Mouse (Mus musculus): ENCODE results near the gene Map9. TPM values are rescaled to one million over a fixed set of nuclear protein-coding genes. Genes with fewer than 3 reads are reported as not detected.

Gene Map9
- polyA plus RNA-seq, 1 experiment = 12.3 TPM

GRCm38 (mm10) chr3:82340111-82340510, 17.7 kb upstream of the Map9 start:
- Histone ChIP-seq H3K4me3 (ENCODE audit: low read depth, low read length) (no peak overlapping the region), H3K9ac (ENCODE audit: low read depth, poor library complexity, severe bottlenecking) (no peak overlapping the region), H3K27ac (ENCODE audit: insufficient read depth, low read length) (no peak overlapping the region), H3K36me3 (ENCODE audit: control insufficient read depth, insufficient read depth, low read length, poor library complexity, severe bottlenecking) (no peaks in the 10 kb centered on the region), H3K27me3 (ENCODE audit: control insufficient read depth, insufficient read depth, low read length, poor library complexity, severe bottlenecking) (no peaks in the 10 kb centered on the region), H3K4me1 (ENCODE audit: control insufficient read depth, insufficient read depth, low read length) (no peaks in the 10 kb centered on the region), H3K9me3 (replicated peaks; ENCODE audit: control insufficient read depth, insufficient read depth, low read length, poor library complexity, severe bottlenecking) (no peaks in the 10 kb centered on the region)
- TF ChIP-seq CTCF (IDR thresholded peaks at IDR 0.05; ENCODE audit: low read depth, low read length) = no peak

GRCm38 (mm10) chr3:82348277-82348860, 9.5 kb upstream of the Map9 start:
- no peaks in the 10 kb centered on the region for H3K36me3 ChIP-seq (ENCODE audit: control insufficient read depth, insufficient read depth, low read length, poor library complexity, severe bottlenecking)
- no peaks in the 10 kb centered on the region for H3K27me3 ChIP-seq (ENCODE audit: control insufficient read depth, insufficient read depth, low read length, poor library complexity, severe bottlenecking)
- H3K9ac ChIP-seq (ENCODE audit: low read depth, poor library complexity, severe bottlenecking) = no peak overlapping the region
- H3K4me3 ChIP-seq (ENCODE audit: low read depth, low read length) = no peak overlapping the region
- no peaks in the 10 kb centered on the region for H3K4me1 ChIP-seq (ENCODE audit: control insufficient read depth, insufficient read depth, low read length)
- no peaks in the 10 kb centered on the region for H3K9me3 ChIP-seq (replicated peaks; ENCODE audit: control insufficient read depth, insufficient read depth, low read length, poor library complexity, severe bottlenecking)
- TF ChIP-seq EP300 (IDR thresholded peaks at IDR 0.05; ENCODE audit: insufficient read depth, low read depth, low read length) = no peak
- no peak for TF ChIP-seq CTCF (IDR thresholded peaks at IDR 0.05; ENCODE audit: low read depth, low read length)
- no peak for TF ChIP-seq POLR2A (IDR thresholded peaks at IDR 0.05; ENCODE audit: insufficient read depth, low read length)
- no peak overlapping the region for H3K27ac ChIP-seq (ENCODE audit: insufficient read depth, low read length)

DNA sequence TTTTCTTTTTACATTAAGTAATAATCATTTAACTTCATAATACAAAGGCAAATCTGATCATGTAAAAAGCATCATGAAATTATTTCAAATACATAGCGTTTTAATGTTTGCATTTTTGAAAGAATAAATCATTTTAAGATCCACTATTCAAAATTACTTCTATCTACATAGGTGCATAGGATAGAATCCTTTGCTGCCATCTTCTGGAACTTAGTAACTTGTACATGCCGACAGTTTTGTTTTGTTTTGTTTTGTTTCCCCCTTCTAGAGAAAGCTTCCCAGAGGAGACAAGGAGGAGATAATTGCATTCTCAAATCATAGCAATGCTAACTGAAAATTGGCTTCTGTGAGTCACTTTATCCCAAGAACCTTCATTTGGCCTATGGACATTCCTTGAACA, 7.5 kb upstream of the Map9 start:
- Histone ChIP-seq H3K9me3 (replicated peaks; ENCODE audit: control insufficient read depth, insufficient read depth, low read length, poor library complexity, severe bottlenecking) (no peaks in the 10 kb centered on the region), H3K9ac (ENCODE audit: low read depth, poor library complexity, severe bottlenecking) (no peak overlapping the region), H3K27ac (ENCODE audit: insufficient read depth, low read length) (no peak overlapping the region), H3K27me3 (ENCODE audit: control insufficient read depth, insufficient read depth, low read length, poor library complexity, severe bottlenecking) (no peaks in the 10 kb centered on the region), H3K4me1 (ENCODE audit: control insufficient read depth, insufficient read depth, low read length) (no peaks in the 10 kb centered on the region), H3K4me3 (ENCODE audit: low read depth, low read length) (no peak overlapping the region), H3K36me3 (ENCODE audit: control insufficient read depth, insufficient read depth, low read length, poor library complexity, severe bottlenecking) (no peaks in the 10 kb centered on the region)
- TF ChIP-seq EP300 (IDR thresholded peaks at IDR 0.05; ENCODE audit: insufficient read depth, low read depth, low read length) (no peak), POLR2A (IDR thresholded peaks at IDR 0.05; ENCODE audit: insufficient read depth, low read length) (no peak), CTCF (IDR thresholded peaks at IDR 0.05; ENCODE audit: low read depth, low read length) (no peak)

GRCm38 (mm10) chr3:82357340-82357739, 504 bp upstream of the Map9 start:
- Histone ChIP-seq H3K4me3 (ENCODE audit: low read depth, low read length) (peak overlapping the region; percentile 95), H3K27ac (ENCODE audit: insufficient read depth, low read length) (no peak overlapping the region)

GRCm38 (mm10) chr3:82359036-82359435, 1.2 kb downstream of the Map9 start:
- Histone ChIP-seq H3K27me3 (ENCODE audit: control insufficient read depth, insufficient read depth, low read length, poor library complexity, severe bottlenecking) (no peaks in the 10 kb centered on the region), H3K4me3 (ENCODE audit: low read depth, low read length) (no peak overlapping the region), H3K9ac (ENCODE audit: low read depth, poor library complexity, severe bottlenecking) (no peak overlapping the region), H3K9me3 (replicated peaks; ENCODE audit: control insufficient read depth, insufficient read depth, low read length, poor library complexity, severe bottlenecking) (no peaks in the 10 kb centered on the region), H3K36me3 (ENCODE audit: control insufficient read depth, insufficient read depth, low read length, poor library complexity, severe bottlenecking) (peaks cover 2% of the 10 kb centered on the region), H3K4me1 (ENCODE audit: control insufficient read depth, insufficient read depth, low read length) (no peaks in the 10 kb centered on the region), H3K27ac (ENCODE audit: insufficient read depth, low read length) (no peak overlapping the region)
- TF ChIP-seq POLR2A (IDR thresholded peaks at IDR 0.05; ENCODE audit: insufficient read depth, low read length) (no peak), EP300 (IDR thresholded peaks at IDR 0.05; ENCODE audit: insufficient read depth, low read depth, low read length) (no peak), CTCF (IDR thresholded peaks at IDR 0.05; ENCODE audit: low read depth, low read length) (no peak)

More at GRCm38 (mm10) chr3:82357340-82357739, 504 bp upstream of the Map9 start:
- no peaks in the 10 kb centered on the region for H3K4me1 ChIP-seq (ENCODE audit: control insufficient read depth, insufficient read depth, low read length)
- no peaks in the 10 kb centered on the region for H3K27me3 ChIP-seq (ENCODE audit: control insufficient read depth, insufficient read depth, low read length, poor library complexity, severe bottlenecking)
- H3K9ac ChIP-seq (ENCODE audit: low read depth, poor library complexity, severe bottlenecking) = no peak overlapping the region
- no peak for TF ChIP-seq POLR2A (IDR thresholded peaks at IDR 0.05; ENCODE audit: insufficient read depth, low read length)
- H3K9me3 ChIP-seq (replicated peaks; ENCODE audit: control insufficient read depth, insufficient read depth, low read length, poor library complexity, severe bottlenecking) = no peaks in the 10 kb centered on the region
- H3K36me3 ChIP-seq (ENCODE audit: control insufficient read depth, insufficient read depth, low read length, poor library complexity, severe bottlenecking) = no peaks in the 10 kb centered on the region; the same call in none of the 2 replicates

DNA sequence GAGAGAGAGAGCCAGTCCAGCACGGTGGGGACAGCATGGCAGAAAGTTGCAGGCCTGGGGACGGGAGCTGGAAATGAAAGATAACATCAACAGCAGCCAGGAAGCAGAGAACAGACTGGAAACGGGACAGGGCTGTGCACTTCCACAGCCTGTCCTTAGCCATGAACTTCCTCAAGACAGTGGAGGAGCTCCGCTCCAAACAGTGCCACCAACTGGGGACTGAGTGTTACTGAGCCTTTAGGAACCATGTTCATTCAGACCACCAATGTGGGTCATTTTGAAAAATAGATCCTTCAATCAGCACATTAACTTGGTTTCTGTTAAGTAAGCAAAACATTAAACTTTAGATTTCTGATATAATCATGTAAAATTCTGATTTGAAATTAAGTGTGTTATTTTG, 4.6 kb downstream of the Map9 start:
- Histone ChIP-seq H3K9me3 (replicated peaks; ENCODE audit: control insufficient read depth, insufficient read depth, low read length, poor library complexity, severe bottlenecking) (no peaks in the 10 kb centered on the region), H3K9ac (ENCODE audit: low read depth, poor library complexity, severe bottlenecking) (no peak overlapping the region), H3K27me3 (ENCODE audit: control insufficient read depth, insufficient read depth, low read length, poor library complexity, severe bottlenecking) (no peaks in the 10 kb centered on the region), H3K4me1 (ENCODE audit: control insufficient read depth, insufficient read depth, low read length) (no peaks in the 10 kb centered on the region), H3K27ac (ENCODE audit: insufficient read depth, low read length) (no peak overlapping the region), H3K4me3 (ENCODE audit: low read depth, low read length) (no peak overlapping the region), H3K36me3 (ENCODE audit: control insufficient read depth, insufficient read depth, low read length, poor library complexity, severe bottlenecking) (peaks cover 2% of the 10 kb centered on the region)
- peak; percentile 46 for TF ChIP-seq CTCF (IDR thresholded peaks at IDR 0.05; ENCODE audit: low read depth, low read length)
- no peak for TF ChIP-seq EP300 (IDR thresholded peaks at IDR 0.05; ENCODE audit: insufficient read depth, low read depth, low read length)

All from ES-Bruce4 (cell line).